Mouse (Mus musculus): ENCODE results near the gene Hoxa11.

DNA sequence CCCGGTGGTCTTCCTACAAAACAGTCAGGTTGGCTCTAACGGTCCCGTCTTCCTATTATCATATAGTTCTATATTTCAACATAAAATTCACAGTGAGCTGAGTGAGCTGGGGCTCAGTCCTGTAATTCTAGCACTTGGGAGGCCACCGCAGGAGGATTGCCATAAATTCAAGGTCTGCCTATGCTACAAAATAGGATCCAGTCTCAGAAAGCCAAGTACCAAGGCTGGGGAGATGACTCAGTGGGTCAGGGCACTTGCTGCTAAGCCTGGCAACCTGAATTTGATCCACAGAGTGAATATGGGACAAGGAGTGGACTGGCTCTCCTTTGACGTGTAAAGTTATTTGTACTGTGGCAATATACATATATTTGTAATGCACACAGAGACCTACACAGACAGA lies 38.3 kb upstream of the Hoxa11 start:
- TF ChIP-seq POLR2A (IDR thresholded peaks at IDR 0.05; ENCODE audit: insufficient read depth, low read length): no peak
- no peak for TF ChIP-seq CTCF (IDR thresholded peaks at IDR 0.05; ENCODE audit: low read depth, low read length)
- no peak for TF ChIP-seq EP300 (IDR thresholded peaks at IDR 0.05; ENCODE audit: insufficient read depth, low read depth, low read length)

Data from ES-Bruce4 (cell line).